Mouse (Mus musculus) MEL (cell line): ENCODE results near the gene Chil4. TPM values are rescaled to one million over a fixed set of nuclear protein-coding genes. Genes with fewer than 3 reads are reported as not detected.
"Not testable (repeated sequence)": the region's sequence is repeated elsewhere in the genome, so short reads cannot be mapped to it uniquely, and the experiment has no call there.

Experiments
- DNase-seq: peaks from one replicate; pipeline ENCODE4 v3.0.0; 2011; ENCODE audit warnings: low read depth, low spot score
- H3K27ac ChIP-seq: 2 replicates; pipeline ENCODE4 v1.5.1; 2012; ENCODE audit warnings: low read depth, mild to moderate bottlenecking, control low read depth, low read length, moderate library complexity; ENCODE audit not compliant: control insufficient read depth
- H3K27me3 ChIP-seq, 2 experiments: fragments of 150-350 bp in 1 of 2; sonication (generic) in 1 of 2; 2 replicates each; pipeline ENCODE4 v1.6.1; 2012; ENCODE audit warnings: low read length in 2 of 2, mild to moderate bottlenecking in 2 of 2, improper control_type of control experiment in 1 of 2, moderate library complexity in 1 of 2; ENCODE audit not compliant: insufficient read depth in 2 of 2, control insufficient read depth in 1 of 2
- H3K36me3 ChIP-seq, 2 experiments: 2 replicates each; pipeline ENCODE4 v1.6.1; 2012 to 2014; ENCODE audit warnings: low read length in 2 of 2, improper control_type of control experiment in 1 of 2, inconsistent platforms in 1 of 2, mild to moderate bottlenecking in 1 of 2; ENCODE audit not compliant: insufficient read depth in 2 of 2, control insufficient read depth in 1 of 2
- H3K4me1 ChIP-seq, 2 experiments: fragments of 150-350 bp in 1 of 2; sonication (generic) in 1 of 2; 2 replicates each; pipeline ENCODE4 v1.6.1; 2012; ENCODE audit warnings: low read length in 2 of 2, improper control_type of control experiment in 1 of 2, mild to moderate bottlenecking in 1 of 2; ENCODE audit not compliant: insufficient read depth in 2 of 2, control insufficient read depth in 1 of 2
- H3K4me3 ChIP-seq, 2 experiments: fragments of 150-350 bp in 1 of 2; sonication (generic) in 1 of 2; 2 replicates each; pipeline ENCODE4 v1.5.1; 2012; ENCODE audit warnings: low read depth in 2 of 2, low read length in 2 of 2, mild to moderate bottlenecking in 2 of 2, moderate library complexity in 2 of 2, control low read depth in 1 of 2, improper control_type of control experiment in 1 of 2; ENCODE audit not compliant: control insufficient read depth in 1 of 2, insufficient read depth in 1 of 2
- H3K79me2 ChIP-seq: 2 replicates; pipeline ENCODE4 v1.6.1; 2012; ENCODE audit warnings: mild to moderate bottlenecking, low read length, moderate library complexity; ENCODE audit not compliant: control insufficient read depth, poor library complexity, insufficient read depth
- H3K9ac ChIP-seq: 2 replicates; pipeline ENCODE4 v1.6.1; 2012; ENCODE audit warnings: low read depth, mild to moderate bottlenecking, control low read depth, low read length, moderate library complexity; ENCODE audit not compliant: control insufficient read depth, poor library complexity, severe bottlenecking
- H3K9me3 ChIP-seq: fragments of 150-350 bp; sonication (generic); replicated peaks from 2 replicates; pipeline ENCODE4 v1.6.1; 2012; ENCODE audit warnings: mild to moderate bottlenecking, low read length, improper control_type of control experiment, moderate library complexity; ENCODE audit not compliant: insufficient read depth
- CHD1 ChIP-seq: IDR thresholded peaks from 2 replicates; pipeline ENCODE4 v1.6.1; 2012; ENCODE audit warnings: low read depth, mild to moderate bottlenecking, inconsistent platforms, low read length, improper control_type of control experiment
- CHD2 ChIP-seq: IDR thresholded peaks from 2 replicates; pipeline ENCODE4 v1.6.1; 2011; ENCODE audit warnings: low read length, improper control_type of control experiment
- ETS1 ChIP-seq: IDR thresholded peaks from 2 replicates; pipeline ENCODE4 v1.6.1; 2012; ENCODE audit warnings: low read depth, mild to moderate bottlenecking, inconsistent platforms, low read length, improper control_type of control experiment, moderate library complexity
- GATA1 ChIP-seq: IDR thresholded peaks from 2 replicates; pipeline ENCODE4 v1.6.1; 2011; ENCODE audit warnings: low read depth, low read length, improper control_type of control experiment
- JUND ChIP-seq: IDR thresholded peaks from 2 replicates; pipeline ENCODE4 v1.6.1; 2011; ENCODE audit warnings: low read depth, mild to moderate bottlenecking, improper control_type of control experiment, low read length
- MAFK ChIP-seq: IDR thresholded peaks from 2 replicates; pipeline ENCODE4 v1.6.1; 2011; ENCODE audit warnings: low read depth, mild to moderate bottlenecking, low read length, improper control_type of control experiment, borderline replicate concordance
- MXI1 ChIP-seq: IDR thresholded peaks from 2 replicates; pipeline ENCODE4 v1.6.1; 2011; ENCODE audit warnings: mild to moderate bottlenecking, low read depth, low read length, improper control_type of control experiment
- MYC ChIP-seq: IDR thresholded peaks from 2 replicates; pipeline ENCODE4 v1.6.1; 2011; ENCODE audit warnings: low read depth, mild to moderate bottlenecking, low read length, improper control_type of control experiment, moderate library complexity
- NELFE ChIP-seq: IDR thresholded peaks from 2 replicates; pipeline ENCODE4 v1.6.1; 2011; ENCODE audit warnings: low read depth, low read length, improper control_type of control experiment
- POLR2AphosphoS2 ChIP-seq: IDR thresholded peaks from 2 replicates; pipeline ENCODE4 v1.6.1; 2011; ENCODE audit warnings: low read length, improper control_type of control experiment
- POLR2AphosphoS5 ChIP-seq: IDR thresholded peaks from 2 replicates; pipeline ENCODE4 v1.6.1; 2012; ENCODE audit warnings: low read depth, borderline replicate concordance, mild to moderate bottlenecking, inconsistent platforms, low read length, moderate library complexity, mixed read lengths
- RAD21 ChIP-seq: IDR thresholded peaks from 2 replicates; pipeline ENCODE4 v1.6.1; 2011; ENCODE audit warnings: mild to moderate bottlenecking, low read depth, low read length, improper control_type of control experiment
- RCOR1 ChIP-seq: IDR thresholded peaks from 2 replicates; pipeline ENCODE4 v1.6.1; 2012; ENCODE audit warnings: low read depth, mild to moderate bottlenecking, inconsistent platforms, low read length, improper control_type of control experiment
- SMC3 ChIP-seq: IDR thresholded peaks from 2 replicates; pipeline ENCODE4 v1.6.1; 2011; ENCODE audit warnings: low read depth, low read length, improper control_type of control experiment
- TCF12 ChIP-seq: IDR thresholded peaks from 2 replicates; pipeline ENCODE4 v1.6.1; 2014; ENCODE audit warnings: low read depth, mild to moderate bottlenecking, inconsistent platforms, low read length, improper control_type of control experiment, moderate library complexity
- USF1 ChIP-seq: IDR thresholded peaks from 2 replicates; pipeline ENCODE4 v1.6.1; 2014; ENCODE audit warnings: low read depth, mild to moderate bottlenecking, inconsistent platforms, low read length, improper control_type of control experiment, moderate library complexity
- USF2 ChIP-seq, 2 experiments: IDR thresholded peaks; 2 replicates each; pipeline ENCODE4 v1.6.1; 2011 to 2012; ENCODE audit warnings: improper control_type of control experiment in 2 of 2, low read length in 2 of 2, borderline replicate concordance in 1 of 2, inconsistent platforms in 1 of 2, low read depth in 1 of 2, mild to moderate bottlenecking in 1 of 2; ENCODE audit not compliant: insufficient read depth in 1 of 2
- ZKSCAN1 ChIP-seq: IDR thresholded peaks from 2 replicates; pipeline ENCODE4 v1.6.1; 2012; ENCODE audit warnings: low read depth, mild to moderate bottlenecking, inconsistent platforms, low read length, improper control_type of control experiment, moderate library complexity
- polyA plus RNA-seq, 2 experiments: library from polyadenylated mRNA; stranded (reverse) in 1 of 2; unstranded in 1 of 2; fragments of >175 nt in 1 of 2; fragments of >200 nt in 1 of 2; gene quantifications; 2 replicates each; pipeline versions ENCODE4 v1.2.1 to v1.2.4; 2012; ENCODE audit warnings: low replicate concordance in 2 of 2, low read depth in 1 of 2; ENCODE audit not compliant: insufficient read length in 2 of 2, insufficient read depth in 1 of 2, missing spikeins in 1 of 2
- total RNA-seq: library from RNA; depleted of rRNA; stranded (reverse); fragments of 300-350 nt; gene quantifications from 2 replicates; pipeline ENCODE4 v1.2.3, GENCODE M21; 2012

Chil4 gene
- total and polyA plus RNA-seq, 3 experiments, result not detected

DNA sequence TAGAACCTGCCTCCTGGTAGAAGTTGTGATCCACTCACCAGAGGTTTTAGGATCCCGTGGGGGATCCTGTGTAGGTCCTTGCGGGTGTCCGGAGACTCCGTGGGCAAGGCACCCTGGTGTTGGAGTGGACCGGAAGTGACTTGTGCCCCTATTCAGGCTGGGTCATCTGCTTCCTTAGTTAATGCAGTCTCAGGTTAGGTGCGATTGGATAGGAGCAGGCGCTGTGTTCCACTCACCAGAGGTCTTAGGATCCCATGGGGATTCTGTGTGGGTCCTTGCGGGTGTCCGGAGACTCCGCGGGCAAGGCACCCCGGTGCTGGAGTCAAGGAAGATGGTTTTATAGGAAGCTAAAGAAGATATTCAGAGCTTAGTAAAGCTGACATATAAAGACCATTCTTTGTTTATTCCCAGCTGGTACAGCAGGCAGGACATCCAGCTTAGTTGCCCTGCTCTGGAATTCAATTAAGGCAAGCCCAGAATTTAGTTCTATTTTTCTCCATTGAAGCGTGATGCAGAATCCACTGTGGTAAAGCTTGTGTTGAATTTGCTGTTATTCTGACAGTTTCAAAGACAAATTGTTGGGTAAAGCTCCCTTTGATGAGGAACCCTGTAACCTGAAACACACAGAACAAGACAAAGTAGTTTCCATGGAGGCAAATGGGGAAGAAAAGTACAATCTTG, 41.7 kb downstream of the Chil4 start:
- Histone ChIP-seq H3K4me3 (no peak overlapping the region), H3K27ac (no peak overlapping the region), H3K9me3 (no peaks in the 10 kb centered on the region), H3K27me3 (no peaks in the 10 kb centered on the region), H3K36me3 (no peaks in the 10 kb centered on the region), H3K79me2 (no peaks in the 10 kb centered on the region), H3K9ac (no peak overlapping the region), H3K4me1 (no peaks in the 10 kb centered on the region)
- no peak for DNase-seq
- no peak for TF ChIP-seq MAFK

DNA sequence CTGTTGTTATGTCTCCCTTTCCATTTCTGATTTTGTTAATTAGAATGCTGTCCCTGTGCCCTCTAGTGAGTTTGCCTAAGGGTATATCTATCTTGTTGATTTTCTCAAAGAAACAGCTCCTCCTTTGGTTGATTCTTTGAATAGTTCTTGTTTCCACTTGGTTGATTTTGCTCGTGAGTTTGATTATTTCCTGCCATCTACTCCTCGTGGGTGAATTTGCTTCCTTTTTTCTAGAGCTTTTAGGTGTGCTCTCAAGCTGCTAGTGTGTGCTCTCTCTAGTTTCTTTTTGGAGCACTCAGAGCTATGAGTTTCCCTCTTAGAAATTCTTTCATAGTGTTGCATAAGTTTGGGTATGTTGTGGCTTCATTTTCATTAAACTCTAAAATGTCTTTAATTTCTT, 44.3 kb downstream of the Chil4 start:
- H3K4me1 ChIP-seq, H3K27me3 ChIP-seq, H3K9me3 ChIP-seq, H3K4me3 ChIP-seq, H3K36me3 ChIP-seq, DNase-seq, H3K27ac ChIP-seq, H3K79me2 ChIP-seq, H3K9ac ChIP-seq: not testable (repeated sequence)

DNA sequence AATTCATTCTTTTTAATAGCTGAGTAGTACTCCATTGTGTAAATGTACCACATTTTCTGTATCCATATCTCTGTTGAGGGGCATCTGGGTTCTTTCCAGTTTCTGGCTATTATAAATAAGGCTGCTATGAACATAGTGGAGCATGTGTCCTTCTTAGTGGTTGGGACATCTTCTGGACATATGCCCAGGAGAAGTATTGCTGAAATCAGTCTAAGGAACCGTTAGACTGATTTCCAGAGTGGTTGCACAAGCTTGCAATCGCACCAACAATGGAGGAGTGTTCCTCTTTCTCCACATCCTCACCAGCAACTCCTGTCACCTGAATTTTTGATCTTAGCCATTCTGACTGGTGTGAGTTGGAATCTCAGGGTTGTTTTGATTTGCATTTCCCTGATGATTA, 46.8 kb downstream of the Chil4 start:
- not testable (repeated sequence) for H3K27me3 ChIP-seq, H3K79me2 ChIP-seq, H3K4me3 ChIP-seq, H3K9me3 ChIP-seq, DNase-seq, H3K9ac ChIP-seq, H3K36me3 ChIP-seq, H3K4me1 ChIP-seq, H3K27ac ChIP-seq

DNA sequence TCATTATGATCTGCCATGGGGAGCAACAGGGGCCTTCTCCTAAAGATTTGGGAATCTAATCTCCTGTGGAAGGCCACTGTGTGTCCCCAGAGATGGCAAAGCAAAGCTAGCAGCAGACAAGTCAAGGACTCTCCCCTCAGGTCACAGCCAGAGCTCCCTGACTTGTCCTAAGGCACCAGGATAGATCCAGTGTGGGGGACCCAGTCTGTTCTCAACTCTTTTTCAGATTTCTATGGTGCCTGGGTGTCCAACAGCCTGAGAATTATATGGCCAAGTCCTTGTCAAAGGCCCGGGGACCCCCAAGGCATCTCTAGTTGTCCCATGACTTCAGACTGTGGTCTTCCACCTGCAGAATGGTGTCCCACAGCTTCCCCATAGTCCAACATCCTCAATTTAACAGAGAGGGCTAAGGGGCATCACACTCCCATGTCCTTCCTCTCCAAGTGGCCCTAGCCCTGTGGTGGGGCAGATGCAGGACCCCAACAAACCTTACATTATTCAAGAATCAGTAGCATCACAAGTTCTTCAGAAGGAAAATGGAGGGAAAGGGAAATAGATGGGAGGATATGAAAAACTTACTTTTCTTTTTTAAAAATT, 48.1 kb downstream of the Chil4 start:
- no peaks in the 10 kb centered on the region for H3K79me2 ChIP-seq
- TF ChIP-seq MYC (no peak), MXI1 (no peak), JUND (no peak), MAFK (no peak), CHD1 (no peak), ZKSCAN1 (no peak), ETS1 (no peak), RAD21 (no peak), RCOR1 (no peak), NELFE (no peak), USF1 (no peak), USF2 (IDR thresholded peaks at IDR 0.05; ENCODE audit: borderline replicate concordance in 1 of 2, insufficient read depth in 1 of 2, low read depth in 1 of 2, low read length in 2 of 2) (no peak), SMC3 (no peak), TCF12 (no peak), GATA1 (no peak), CHD2 (no peak), POLR2AphosphoS5 (no peak), POLR2AphosphoS2 (no peak)
- TF ChIP-seq, all 39 proteins: peak for 0
- Histone ChIP-seq H3K27ac (no peak overlapping the region), H3K36me3 (no peaks in the 10 kb centered on the region), H3K27me3 (no peaks in the 10 kb centered on the region), H3K4me3 (no peak overlapping the region), H3K4me1 (no peaks in the 10 kb centered on the region), H3K9me3 (no peaks in the 10 kb centered on the region), H3K9ac (no peak overlapping the region)
- DNase-seq, result no peak
